Mouse (Mus musculus) c-Kit-positive CD71-negative TER-119-negative erythroid progenitor cells, embryonic 14.5 days (primary cell): ENCODE results near the gene Ptprt.

Source experiments
- DNase-seq: peaks from one replicate; pipeline ENCODE4 v3.0.0-alpha.2; 2013; ENCODE audit warnings: low read depth

Gene Ptprt

DNA sequence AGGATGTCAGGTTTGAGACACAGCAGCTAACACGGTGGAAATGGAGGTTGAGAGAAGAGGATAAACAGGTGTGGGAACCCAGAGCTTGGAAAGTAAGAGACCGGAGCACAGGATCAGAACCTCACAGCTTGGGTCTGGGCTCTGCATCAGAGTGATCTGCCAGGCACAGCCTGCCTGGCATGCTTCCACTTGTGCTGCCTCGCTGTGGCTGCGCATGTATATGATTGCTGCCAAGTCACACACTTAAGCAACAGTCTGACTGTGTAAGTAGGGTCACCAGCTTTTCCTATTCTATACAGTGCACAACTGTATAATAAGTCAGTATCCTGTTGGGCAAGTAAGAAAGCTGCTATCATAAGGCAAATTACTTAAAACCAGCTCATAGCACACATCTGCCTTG is 249.9 kb downstream of the Ptprt start:
- DNase-seq, result no peak

DNA sequence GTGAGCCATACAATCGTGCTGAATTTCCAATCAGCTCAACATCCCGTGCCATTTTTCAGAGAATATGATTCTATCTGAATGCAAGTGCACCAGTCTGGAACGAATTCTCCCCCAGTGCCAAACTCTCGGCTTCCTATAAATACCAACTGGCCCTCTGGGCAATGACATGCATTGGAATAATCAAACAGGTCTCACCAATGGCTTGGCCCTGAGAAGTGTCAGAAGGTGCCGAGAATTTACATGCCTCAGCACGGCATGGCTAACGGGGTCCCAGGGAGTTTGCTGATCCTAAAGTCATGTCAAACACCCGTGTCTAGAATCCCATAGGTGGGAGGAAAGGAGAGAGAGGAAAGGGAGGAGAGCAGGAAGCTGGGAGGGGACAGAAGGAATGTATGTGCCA is 251.7 kb downstream of the Ptprt start:
- no peak for DNase-seq

DNA sequence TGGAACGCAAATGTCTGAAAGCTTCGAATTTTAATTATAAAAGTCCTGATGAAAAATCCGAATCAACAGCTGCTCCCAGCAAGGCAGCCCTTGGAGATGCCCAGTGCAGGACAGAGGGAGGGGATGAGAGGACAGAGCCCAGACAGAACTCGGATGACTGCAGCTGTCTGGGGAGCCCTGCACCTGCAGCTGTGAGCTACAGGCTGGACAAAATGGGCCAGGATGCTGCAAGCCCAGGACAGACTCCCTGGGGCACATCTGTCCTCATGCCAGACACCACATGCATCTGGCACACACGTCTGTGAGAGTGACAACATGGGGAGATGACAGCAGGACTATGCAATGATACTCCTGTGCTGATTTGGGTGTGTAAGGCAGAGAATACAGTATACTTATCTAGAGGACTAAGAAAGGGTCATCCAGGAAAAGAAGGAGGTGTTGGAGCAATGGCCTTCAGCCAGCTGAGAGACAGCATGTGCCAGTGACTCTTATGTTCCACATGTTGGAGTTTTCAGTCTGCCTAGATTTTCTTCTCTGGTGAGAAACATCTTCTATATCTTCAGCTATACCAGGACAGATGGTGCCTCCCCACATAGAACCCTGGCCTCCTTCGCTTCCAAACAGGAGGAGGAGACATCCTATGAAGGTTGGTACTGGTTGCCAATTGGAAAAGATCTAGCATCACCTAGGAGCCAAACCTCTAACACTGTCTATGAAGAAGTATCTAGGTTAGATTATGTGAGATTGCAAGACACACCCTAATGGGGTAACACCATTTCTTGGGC is 259.4 kb downstream of the Ptprt start:
- no peak for DNase-seq

DNA sequence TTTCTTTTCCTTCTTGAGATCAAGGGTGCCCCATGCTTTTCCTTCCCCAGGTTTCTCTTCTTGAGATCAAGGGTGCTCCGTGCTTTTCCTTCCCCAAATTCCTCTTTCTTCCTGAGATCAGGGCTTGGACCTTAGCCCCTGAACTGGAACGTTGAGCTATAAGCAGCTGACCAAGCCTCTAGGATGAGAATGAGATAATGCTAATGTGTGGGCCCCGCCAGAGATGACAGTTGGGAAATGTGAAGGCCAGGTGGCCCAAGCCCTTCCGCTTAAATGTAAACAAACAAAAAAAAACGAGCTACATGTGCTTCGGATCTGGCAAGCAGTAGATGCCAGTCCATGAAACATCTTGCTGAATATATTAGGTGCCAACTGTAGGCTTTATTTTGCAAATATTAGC is 266.3 kb downstream of the Ptprt start:
- no peak for DNase-seq

DNA sequence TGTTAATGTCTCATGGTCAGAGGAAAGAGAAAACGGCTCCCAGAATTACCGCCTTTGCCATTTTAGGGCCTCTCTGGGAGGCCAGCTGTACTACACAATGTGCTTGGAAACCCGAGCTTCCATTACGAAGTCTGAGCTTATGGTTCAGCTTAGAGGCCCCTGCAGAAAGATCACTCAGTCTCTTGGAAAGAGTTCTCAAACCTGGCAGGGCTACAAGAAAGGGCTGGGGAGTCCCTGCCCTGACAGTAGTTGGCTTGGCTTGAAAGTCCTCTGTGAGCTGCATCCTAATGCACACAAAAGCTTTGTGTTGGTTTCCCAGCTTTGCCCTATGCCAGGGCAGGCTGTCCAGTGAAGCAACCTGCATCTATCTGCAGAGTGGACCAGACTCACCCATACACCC is 269.1 kb downstream of the Ptprt start:
- DNase-seq, result no peak

DNA sequence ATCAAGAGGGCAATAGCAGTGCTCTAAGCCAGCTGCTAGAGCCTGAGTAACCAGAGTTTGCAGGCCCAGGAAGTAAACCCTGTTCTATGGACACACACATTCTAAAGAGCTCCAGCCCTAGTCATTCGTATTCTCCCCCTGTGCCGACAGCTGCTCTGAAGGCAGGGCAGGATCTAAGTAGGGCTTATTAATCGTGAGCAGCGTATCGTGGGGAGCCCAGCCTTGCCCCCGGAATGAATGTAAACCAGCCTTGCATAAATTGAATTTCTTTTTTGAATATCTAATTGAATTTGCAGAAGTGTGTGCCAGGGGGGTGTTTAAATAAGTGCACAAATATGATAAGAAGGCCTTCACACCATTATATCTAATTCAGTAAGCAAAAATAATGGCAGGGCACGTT is 283.6 kb downstream of the Ptprt start:
- DNase-seq, result no peak

DNA sequence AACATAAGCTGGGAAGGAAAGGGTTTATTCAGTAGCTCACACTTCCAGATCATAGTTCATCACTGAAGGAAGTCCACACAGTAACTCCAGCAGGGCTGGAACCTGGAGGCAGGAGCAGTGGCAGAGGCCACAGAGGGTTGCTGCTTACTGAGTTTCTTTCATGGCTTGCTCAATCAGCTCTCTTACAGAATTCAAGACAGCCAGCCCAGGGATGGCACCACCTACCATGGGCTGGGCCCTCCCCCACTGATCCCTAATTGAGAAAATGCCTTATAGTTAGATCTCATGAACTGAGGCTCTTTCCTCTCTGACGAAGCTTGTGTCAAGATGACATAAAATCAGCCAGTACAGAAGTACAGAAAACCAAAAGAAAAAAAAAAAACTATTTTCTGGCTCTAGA is 311.9 kb downstream of the Ptprt start:
- DNase-seq, result no peak

DNA sequence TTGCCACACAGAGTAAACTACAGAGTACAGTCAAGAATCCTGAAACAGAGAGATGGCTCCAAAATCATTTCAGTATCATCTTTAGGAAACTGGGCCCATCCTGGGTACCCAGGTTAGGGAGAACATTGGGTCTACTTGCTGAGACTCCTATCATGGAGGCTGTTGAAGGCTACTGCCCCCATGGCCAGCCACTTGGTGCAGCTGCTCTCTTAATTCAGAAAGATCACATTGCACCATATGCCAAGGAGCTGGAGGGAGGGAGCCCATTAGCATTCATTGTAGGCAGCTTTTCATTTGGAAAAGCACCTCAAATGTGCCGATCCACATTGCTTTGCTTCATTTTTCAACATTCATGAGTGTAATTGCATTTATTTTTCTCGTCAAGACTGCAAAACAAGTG is 319.1 kb downstream of the Ptprt start:
- no peak for DNase-seq

DNA sequence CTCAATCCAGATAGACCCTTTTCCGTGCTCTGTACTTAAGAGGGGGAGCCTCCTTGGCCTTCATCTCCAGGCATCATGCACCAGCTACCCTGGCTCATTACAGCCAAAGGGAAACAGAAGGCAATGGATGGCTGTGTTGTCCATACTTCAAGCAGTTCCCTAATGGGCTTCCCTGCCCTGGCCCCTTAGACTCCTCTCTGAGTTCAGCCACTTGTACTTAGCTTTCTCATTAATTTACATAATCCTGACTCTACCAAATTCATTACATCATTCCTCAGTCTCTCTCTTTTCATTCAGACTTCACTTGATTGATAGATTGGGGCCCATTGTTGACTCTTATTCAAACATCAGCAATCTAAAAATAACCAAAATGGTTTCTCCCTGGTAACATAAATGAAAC is 320.7 kb downstream of the Ptprt start:
- no peak for DNase-seq

DNA sequence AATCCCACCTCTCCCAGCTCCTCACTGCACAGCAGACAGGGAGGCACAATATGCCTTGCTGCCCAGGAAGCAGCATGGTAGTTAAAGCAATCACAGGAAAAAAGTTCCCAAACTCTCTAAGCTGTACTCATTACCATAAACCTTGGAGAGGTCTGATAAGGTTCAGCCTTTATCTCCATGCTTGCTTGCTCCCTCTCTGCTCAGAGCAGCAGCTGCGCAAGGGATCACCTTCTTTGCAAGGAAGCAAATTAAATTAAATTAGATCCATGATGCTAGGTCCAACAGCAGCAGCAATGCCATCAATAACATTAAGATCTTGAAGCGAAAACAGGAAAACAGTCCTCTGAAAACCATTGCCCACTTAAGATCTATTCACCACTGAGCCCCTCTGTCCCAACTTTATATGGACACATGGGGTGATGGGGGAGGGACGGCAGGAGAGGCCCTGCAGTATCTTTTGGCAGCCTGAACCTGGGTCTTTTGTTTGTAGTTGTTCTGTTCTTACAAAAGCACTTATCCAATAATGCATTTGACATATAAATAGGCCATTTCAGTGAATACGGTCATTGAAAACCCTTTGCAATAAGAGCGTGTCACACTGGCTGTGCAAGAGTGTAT is 328.8 kb downstream of the Ptprt start:
- no peak for DNase-seq

DNA sequence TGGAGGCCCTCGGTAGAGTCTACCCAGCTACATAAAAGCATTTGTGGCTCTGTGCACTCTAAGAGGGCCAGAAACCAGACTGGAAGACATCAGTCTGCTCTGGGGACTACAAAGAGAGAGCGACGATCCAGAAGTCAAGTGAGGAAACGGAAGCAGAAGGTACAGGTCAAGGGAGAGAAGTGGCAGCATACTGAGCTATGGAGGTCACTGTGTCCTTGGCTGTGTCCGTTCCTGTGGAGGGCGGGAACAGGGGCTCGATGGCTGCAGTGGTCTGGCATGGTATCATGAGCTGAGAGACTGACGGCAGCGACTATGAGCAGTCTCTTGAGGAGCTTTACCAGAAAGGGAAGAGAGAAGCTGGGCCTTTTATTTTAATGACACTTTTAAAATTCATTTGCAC is 331.5 kb downstream of the Ptprt start:
- DNase-seq, result no peak

DNA sequence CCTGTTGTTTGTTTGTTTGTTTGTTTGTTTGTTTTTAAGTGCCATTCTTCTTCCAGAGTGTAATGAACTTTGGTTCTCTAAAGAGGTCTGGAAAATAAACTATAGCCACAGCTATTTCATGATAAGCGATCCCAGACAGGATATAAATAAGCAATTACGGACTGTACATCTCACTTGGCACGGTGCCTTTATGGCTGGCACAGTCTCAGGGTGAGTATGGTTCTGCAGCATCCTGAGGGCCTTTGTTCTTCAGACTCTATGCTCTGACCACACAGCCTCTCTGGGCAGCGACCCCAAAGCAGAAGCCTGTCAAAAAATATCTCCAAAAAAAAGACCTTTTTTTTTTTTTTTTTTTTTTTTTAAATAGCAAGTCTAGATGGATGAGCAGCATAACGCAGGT is 338.5 kb downstream of the Ptprt start:
- no peak for DNase-seq

DNA sequence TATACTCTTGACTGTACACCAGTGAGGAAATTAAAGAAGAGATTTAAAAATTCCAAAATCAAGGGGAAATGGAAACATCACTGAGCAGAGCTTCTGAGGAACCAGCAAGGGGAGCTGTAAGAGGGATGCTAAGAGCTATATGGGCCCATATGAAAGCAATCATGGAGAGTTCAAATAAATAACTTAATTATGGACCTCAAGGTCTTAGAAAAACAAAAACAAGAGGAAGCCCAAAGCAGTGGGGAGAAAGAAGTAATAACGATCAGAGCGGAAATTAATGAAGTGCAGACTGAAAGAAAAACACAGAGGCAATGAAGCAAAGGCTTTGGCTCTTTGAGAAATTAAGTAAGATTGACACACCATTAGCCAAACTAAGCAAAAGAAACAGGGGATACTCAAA is 353.0 kb downstream of the Ptprt start:
- no peak for DNase-seq

DNA sequence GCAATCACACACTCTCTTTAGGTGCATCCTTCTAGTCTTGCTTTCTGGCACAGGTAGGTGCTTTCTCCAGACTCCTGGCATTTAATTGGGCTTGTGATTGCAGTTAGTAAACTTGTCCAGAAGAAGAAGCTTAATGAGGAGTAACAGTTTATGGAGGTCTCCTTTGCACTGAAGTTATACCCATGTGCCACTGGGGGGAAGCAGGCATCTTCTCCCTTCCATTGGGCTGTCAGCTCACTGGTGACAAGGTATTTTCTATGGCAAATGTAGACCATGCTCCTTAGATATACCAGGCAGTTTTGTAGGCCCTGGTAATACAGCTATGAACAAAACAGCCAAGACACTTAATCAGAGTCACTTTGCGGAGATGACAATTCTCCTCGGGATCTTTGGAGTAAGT is 366.9 kb downstream of the Ptprt start:
- no peak for DNase-seq

DNA sequence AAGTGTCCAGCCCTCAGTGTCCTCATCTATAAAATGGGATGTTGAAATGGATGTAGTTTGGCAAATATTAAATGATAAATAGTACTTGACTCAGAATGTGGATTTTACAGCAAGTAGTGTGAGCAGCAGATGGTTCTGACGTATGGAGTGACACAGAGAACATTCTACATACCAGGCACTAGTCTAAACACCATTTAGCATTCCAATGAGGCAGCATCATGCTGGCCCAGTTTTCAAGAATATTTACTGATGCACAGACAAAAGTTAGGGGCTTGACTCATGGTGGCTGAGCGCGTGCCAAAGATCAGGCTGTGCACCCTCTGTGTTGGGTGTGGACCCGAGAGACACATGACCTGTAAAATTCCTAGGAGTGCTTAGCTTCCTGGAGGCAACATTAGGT is 378.3 kb downstream of the Ptprt start:
- no peak for DNase-seq

DNA sequence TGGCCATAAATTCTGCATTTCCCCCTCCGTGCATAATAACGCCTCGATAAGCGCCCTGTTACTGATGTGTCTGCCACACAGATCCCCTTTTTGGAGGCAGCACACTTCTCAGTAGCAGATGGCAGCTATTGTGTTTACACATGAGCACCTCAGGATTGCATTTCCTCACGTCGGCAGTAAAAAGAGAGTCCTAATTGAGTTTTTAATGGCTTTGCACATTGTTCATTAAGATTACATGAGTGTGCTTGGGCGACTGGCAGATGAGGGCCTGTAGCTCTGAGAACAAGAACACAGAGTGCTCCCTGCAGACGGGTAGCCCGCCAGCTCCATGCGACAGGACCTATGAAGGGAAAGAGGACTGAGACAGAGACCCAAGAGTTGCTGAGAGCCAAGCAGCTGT is 378.8 kb downstream of the Ptprt start:
- no peak for DNase-seq

DNA sequence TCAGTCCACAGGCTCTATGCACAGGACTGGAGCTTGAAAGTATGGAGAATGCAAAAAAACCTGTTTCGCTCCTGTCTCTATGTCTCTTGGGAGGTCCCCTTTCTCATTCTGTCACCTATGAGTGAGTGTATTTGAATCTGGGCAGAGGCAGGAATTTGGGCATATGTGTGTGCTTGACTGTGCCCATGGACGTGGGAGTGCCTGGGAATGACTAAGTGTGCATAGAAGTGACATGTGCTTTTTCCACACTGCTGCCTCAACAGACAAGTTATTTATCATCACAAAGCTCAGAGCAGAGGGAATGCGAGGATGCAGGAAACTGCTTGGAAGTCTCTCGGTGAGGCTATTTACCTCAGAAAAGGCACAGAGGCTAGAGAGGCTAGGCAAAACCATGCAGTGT is 387.1 kb downstream of the Ptprt start:
- DNase-seq, result no peak

DNA sequence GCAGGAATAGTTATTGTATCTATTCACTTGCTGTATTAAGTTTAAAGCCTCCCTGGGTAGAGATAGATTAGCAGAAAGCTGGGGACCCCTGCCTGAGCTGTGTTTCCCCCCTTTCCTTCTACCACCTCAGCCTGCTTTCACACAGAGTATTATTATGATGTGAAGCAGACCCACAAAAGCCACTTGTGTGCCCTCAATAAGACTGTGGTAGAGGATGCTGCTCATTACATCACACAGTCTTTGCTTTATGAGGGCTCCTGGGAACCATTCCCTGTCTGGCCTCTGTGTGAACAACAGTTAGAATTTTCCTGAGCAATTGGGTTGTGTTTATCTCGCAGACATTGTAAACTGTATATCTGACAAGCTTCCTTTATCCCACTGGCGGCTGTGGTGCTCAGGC is 409.7 kb downstream of the Ptprt start:
- no peak for DNase-seq

DNA sequence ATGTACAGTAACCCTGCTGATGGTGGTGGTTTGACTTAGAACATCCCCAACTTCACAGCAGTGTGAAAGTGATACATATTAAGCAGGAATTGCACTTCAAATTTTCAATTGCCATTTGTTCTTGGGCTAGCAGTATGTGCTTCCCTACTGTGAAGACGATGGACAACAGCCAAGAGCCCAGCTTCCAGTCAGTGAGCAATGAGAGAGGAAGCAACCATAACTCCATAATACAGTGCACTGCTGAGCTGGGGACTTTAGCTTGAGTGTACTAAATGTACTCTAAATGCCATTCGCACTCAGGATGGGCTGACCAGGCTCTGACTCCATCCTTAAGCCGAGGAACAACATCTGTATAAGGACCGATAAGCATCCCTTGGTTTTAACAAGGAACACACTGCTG is 412.7 kb downstream of the Ptprt start:
- no peak for DNase-seq

DNA sequence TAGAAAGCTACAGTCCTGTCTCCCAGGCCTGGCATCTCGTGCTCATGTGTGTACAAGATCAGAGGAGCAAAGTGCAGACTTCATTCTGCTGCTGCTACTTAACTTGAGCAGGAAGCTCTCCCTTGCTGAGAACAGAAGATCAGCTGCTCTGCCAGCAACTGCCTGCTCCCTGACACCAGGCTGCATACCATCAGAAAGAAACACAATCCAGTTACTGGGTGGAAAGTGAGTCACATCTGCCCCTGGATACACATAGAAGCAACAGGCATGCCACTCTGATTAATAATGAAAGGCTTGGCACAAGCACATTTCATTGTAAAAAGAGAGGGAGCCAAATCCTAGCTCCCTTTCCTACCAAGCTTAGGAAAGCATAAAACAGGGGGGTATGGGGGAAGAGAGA is 438.5 kb downstream of the Ptprt start:
- no peak for DNase-seq

DNA sequence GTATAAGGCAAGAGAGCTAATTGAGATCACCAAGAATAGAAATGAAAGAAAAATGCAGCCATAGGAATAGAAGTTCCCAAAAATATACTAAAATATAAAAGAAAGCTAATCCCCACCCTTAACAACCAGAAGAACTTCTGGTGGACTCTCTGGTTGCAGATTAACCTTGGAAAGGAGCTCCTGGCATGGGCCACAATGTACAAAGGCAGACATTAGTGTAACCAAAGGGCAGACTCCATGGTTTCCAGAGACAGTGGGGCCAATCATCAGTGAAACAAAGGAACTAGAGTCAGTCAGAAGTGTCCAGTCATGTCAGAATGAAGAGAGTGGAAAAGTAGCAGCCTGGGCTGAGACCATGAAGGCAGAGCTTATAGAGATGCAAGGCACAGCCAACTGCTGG is 440.4 kb downstream of the Ptprt start:
- DNase-seq, result no peak

DNA sequence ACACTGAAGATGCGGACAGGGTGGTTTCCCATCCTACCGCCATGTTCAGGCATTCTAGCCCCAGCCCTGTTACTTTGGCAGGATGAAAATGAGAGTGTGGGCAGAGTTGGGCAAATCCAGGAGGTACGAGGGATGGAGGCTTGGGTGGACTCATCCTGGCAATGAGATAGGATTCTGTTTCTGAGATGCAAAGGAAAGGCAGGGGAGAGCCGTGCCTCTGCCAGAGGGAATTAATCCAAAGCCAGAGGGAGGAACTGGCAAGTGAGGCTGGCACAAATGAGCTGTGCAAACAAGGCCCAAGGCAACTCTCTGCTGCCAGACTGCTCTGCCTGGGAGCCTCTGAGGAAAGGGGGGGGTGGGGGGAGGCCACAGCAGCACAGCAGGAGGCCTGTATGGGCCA is 441.4 kb downstream of the Ptprt start:
- no peak for DNase-seq

DNA sequence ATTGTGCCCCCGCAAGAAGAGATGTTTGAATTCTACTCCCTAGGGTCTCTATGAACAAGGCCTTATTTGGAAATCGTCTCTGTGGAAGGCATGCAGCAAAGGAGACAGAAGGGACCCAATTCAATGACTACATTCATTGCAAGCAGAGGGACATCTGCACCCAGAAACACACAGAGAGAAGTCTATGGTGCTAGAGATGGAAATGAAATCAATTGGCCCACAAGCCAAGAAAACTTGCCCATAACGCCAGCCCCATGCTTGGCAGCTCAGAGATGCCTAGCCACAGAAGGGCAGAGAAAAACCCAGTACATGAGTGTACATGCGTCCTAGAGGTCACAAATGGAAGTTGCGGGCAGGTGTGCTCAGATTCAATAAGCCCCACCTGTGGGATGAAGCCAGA is 443.1 kb downstream of the Ptprt start:
- DNase-seq, result no peak

DNA sequence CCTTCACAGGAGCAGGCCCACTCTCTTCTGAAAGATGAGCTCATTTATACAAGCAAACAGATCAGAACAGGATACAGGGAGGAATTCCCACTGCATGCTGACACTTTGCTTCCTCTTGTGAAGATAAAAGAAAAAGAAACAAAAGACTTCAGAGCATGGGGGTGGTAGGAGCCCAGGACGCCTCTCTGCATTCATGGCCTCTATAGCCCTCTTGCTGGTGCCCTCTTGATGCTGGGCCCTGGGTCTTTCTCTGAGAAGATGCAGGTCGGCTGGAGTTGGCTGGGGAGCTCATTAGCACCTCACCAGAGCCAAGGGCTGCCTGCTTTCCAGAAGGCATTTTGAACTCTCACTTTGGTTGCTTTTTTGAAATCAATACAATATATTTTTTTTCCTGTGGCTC is 448.6 kb downstream of the Ptprt start:
- no peak for DNase-seq
